Mouse (Mus musculus) small intestine, adult 2 months (tissue): ENCODE results near the gene Lamtor5.

Source experiments
- CTCF ChIP-seq: fragments of 200-500 bp; IDR thresholded peaks from 2 replicates; pipeline ENCODE4 v1.5.1; 2012; ENCODE audit warnings: low read depth, mild to moderate bottlenecking, control low read depth, inconsistent platforms, low read length, moderate library complexity, mixed read lengths; ENCODE audit not compliant: insufficient replicate concordance, insufficient read length; ENCODE audit errors: extremely low read depth
- POLR2A ChIP-seq: fragments of 200-500 bp; IDR thresholded peaks from 2 replicates; pipeline ENCODE4 v1.6.1; 2012; ENCODE audit warnings: low read depth, mild to moderate bottlenecking, control low read depth, inconsistent platforms, low read length, moderate library complexity

DNA sequence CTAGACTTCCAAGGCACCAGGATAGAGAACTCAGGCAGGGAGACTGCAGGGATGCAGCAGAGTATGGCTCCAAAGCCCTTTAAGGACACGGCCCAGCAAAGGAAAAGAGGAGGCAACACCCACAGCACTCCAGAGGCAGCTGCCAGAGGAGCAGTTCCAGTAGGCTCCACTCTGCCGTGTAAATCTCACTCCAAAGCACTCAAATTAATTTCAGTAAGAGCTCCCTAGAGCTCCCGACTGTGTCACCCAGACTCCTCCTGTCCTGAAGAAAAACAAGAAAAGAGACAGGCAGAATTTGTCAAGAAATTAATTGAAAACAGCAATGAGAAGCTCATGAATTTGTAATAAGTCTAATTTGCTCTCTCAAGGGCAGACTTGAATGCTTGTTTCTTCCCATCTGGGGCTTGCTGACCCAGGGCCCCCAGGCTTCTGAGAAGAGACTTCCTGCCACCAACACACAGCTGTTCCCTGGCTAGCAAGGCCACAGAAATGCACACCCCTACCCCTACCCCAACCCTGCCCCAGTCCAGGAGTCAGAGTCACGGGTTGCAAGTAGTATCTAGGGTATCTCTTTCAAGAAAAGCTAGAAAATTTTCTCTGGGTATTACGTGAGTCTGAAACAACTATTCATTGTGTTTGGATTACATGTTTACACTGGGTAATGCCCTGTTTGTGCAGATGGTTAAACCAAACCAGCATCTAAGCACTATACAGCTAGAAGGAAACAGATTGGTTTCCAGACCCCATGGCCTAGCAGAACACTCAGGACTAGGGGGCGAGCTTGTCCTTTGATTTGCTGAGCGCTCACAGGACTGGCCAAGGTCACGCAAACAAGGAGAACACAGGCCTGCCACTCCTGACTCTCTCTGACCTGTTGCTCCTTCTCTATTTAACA is 17.5 kb upstream of the Lamtor5 start:
- TF ChIP-seq CTCF (no peak), POLR2A (no peak)
